Mouse (Mus musculus) myocyte (in vitro differentiated cells): Measurements from ENCODE around the gene Ubr3. TPM values are rescaled to one million over a fixed set of nuclear protein-coding genes. Genes with fewer than 3 reads are reported as not detected.

ENCODE experiments used
- H3K27me3 ChIP-seq: one replicate; pipeline ENCODE4 v1.6.1; 2011; ENCODE audit not compliant: control insufficient read depth, insufficient read depth, insufficient read length
- H3K36me3 ChIP-seq: one replicate; pipeline ENCODE4 v1.6.1; 2011; ENCODE audit not compliant: control insufficient read depth, insufficient read depth
- H3K4me2 ChIP-seq: one replicate; pipeline ENCODE4 v1.6.1; 2011; ENCODE audit warnings: low read depth, control low read depth
- H3K4me3 ChIP-seq: one replicate; pipeline ENCODE4 v1.5.1; 2011; ENCODE audit warnings: mild to moderate bottlenecking, control low read depth, moderate library complexity
- H3K79me2 ChIP-seq: one replicate; pipeline ENCODE4 v1.6.1; 2011; ENCODE audit not compliant: control insufficient read depth, insufficient read depth
- H3ac ChIP-seq: one replicate; pipeline ENCODE4 v1.6.1; 2011; ENCODE audit not compliant: control insufficient read depth, insufficient read length
- MYOD1 ChIP-seq, 3 experiments: IDR thresholded peaks; one replicate each; pipeline ENCODE4 v1.6.1; 2011; ENCODE audit warnings: control low read depth in 2 of 3, low read depth in 2 of 3, mild to moderate bottlenecking in 2 of 3, moderate library complexity in 1 of 3; ENCODE audit not compliant: insufficient read length in 2 of 3, control insufficient read depth in 1 of 3
- MYOG ChIP-seq, 3 experiments: IDR thresholded peaks; one replicate each; pipeline ENCODE4 v1.6.1; 2011; ENCODE audit warnings: control low read depth in 2 of 3, low read depth in 2 of 3, mild to moderate bottlenecking in 2 of 3; ENCODE audit not compliant: insufficient read length in 2 of 3, control insufficient read depth in 1 of 3, insufficient read depth in 1 of 3
- POLR2A ChIP-seq: IDR thresholded peaks from one replicate; pipeline ENCODE4 v1.6.1; 2011; ENCODE audit warnings: low read depth, mild to moderate bottlenecking, control low read depth, moderate library complexity; ENCODE audit not compliant: insufficient read length
- SRF ChIP-seq: IDR thresholded peaks from one replicate; pipeline ENCODE4 v1.6.1; 2011; ENCODE audit warnings: low read depth; ENCODE audit not compliant: control insufficient read depth, insufficient read length
- polyA plus RNA-seq: library from polyadenylated mRNA; unstranded; fragments of >200 nt; fragmentation: generic; extraction: Trizol; gene quantifications from one replicate; pipeline ENCODE4 v1.2.1, GENCODE M21; 2012; ENCODE audit warnings: missing spikeins

Gene Ubr3
- polyA plus RNA-seq, 1 experiment: 12.4 TPM

- no peak overlapping the region for H3K4me2 ChIP-seq
- H3ac ChIP-seq: no peak overlapping the region
- no peak overlapping the region for H3K4me3 ChIP-seq
- H3K36me3 ChIP-seq: no peaks in the 10 kb centered on the region
- H3K27me3 ChIP-seq: peaks cover 13% of the 10 kb centered on the region
- no peaks in the 10 kb centered on the region for H3K79me2 ChIP-seq
- TF ChIP-seq SRF (no peak), POLR2A (no peak), MYOG (IDR thresholded peaks at IDR 0.05; ENCODE audit: control insufficient read depth in 1 of 3, insufficient read depth in 1 of 3, insufficient read length in 2 of 3, low read depth in 2 of 3) (no peak), MYOD1 (IDR thresholded peaks at IDR 0.05; ENCODE audit: control insufficient read depth in 1 of 3, insufficient read length in 2 of 3, low read depth in 2 of 3) (no peak)
These were observed 172.8 kb downstream of the Ubr3 start for GRCm38 (mm10) chr2:70069861-70070260.

Other genes starting within 250 kb of the Ubr3 start
- 184 TPM for gene Klhl41, start 227.1 kb upstream of the Ubr3 start, polyA plus RNA-seq
- gene Fastkd1, start 183.7 kb upstream of the Ubr3 start, polyA plus RNA-seq: 7.5 TPM
- 7.6 TPM for gene Ppig, start 174.7 kb upstream of the Ubr3 start, polyA plus RNA-seq
- gene Ccdc173, start 107.7 kb upstream of the Ubr3 start, polyA plus RNA-seq: 0.58 TPM
- 11.5 TPM for gene Phospho2, start 107.6 kb upstream of the Ubr3 start, polyA plus RNA-seq
- 0.24 TPM for gene Klhl23, start 75.3 kb upstream of the Ubr3 start, polyA plus RNA-seq
- gene Ssb, start 35.7 kb upstream of the Ubr3 start, polyA plus RNA-seq: 36.4 TPM
- 14.3 TPM for gene Mettl5, start 11.6 kb upstream of the Ubr3 start, polyA plus RNA-seq
- gene Myo3b, start 141.9 kb downstream of the Ubr3 start, polyA plus RNA-seq: 0.04 TPM